Mouse (Mus musculus) CH12.LX (cell line): Measurements from ENCODE around the gene Herc1. TPM values are rescaled to one million over a fixed set of nuclear protein-coding genes. Genes with fewer than 3 reads are reported as not detected.

Experiments
- DNase-seq: peaks from one replicate; pipeline ENCODE4 v3.0.0-alpha.2; 2013; ENCODE audit errors: extremely low read depth
- H3K27ac ChIP-seq: 2 replicates; pipeline ENCODE4 v1.5.1; 2012; ENCODE audit warnings: low read depth, mild to moderate bottlenecking, control low read depth, moderate library complexity; ENCODE audit not compliant: insufficient read depth
- H3K27me3 ChIP-seq: replicated peaks from 2 replicates; pipeline ENCODE3; 2012; ENCODE audit warnings: inconsistent platforms
- H3K36me3 ChIP-seq, 2 experiments: replicated peaks in 1 of 2; 2 replicates each; pipeline versions ENCODE3 to v1.6.1; 2012; ENCODE audit warnings: inconsistent platforms in 1 of 2, low read length in 1 of 2, mild to moderate bottlenecking in 1 of 2, mixed read lengths in 1 of 2, moderate library complexity in 1 of 2; ENCODE audit not compliant: control insufficient read depth in 1 of 2, insufficient read depth in 1 of 2
- H3K4me1 ChIP-seq, 2 experiments: 2 replicates each; pipeline ENCODE4 v1.6.1; 2012; ENCODE audit warnings: inconsistent platforms in 1 of 2, moderate library complexity in 1 of 2; ENCODE audit not compliant: insufficient read depth in 2 of 2, control insufficient read depth in 1 of 2
- H3K4me2 ChIP-seq: 2 replicates; pipeline ENCODE4 v1.6.1; 2012; ENCODE audit warnings: low read depth, mild to moderate bottlenecking, control low read depth; ENCODE audit not compliant: poor library complexity, insufficient read depth, severe bottlenecking
- H3K4me3 ChIP-seq, 3 experiments: fragments of 150-350 bp in 1 of 3; sonication (generic) in 1 of 3; replicated peaks in 1 of 3; 2 replicates each; pipeline versions ENCODE3 to v1.5.1; 2011 to 2012; ENCODE audit warnings: low read depth in 2 of 3, low read length in 2 of 3, mild to moderate bottlenecking in 2 of 3, moderate library complexity in 2 of 3, control low read depth in 1 of 3, improper control_type of control experiment in 1 of 3, inconsistent platforms in 1 of 3, mixed read lengths in 1 of 3; ENCODE audit not compliant: poor library complexity in 1 of 3
- H3K79me2 ChIP-seq: replicated peaks from 2 replicates; pipeline ENCODE4 v1.6.1; 2012; ENCODE audit warnings: mild to moderate bottlenecking, moderate library complexity; ENCODE audit not compliant: control insufficient read depth, poor library complexity, insufficient read depth, severe bottlenecking; ENCODE audit errors: extremely low read depth
- H3K9ac ChIP-seq: 2 replicates; pipeline ENCODE4 v1.6.1; 2012; ENCODE audit warnings: low read depth, mild to moderate bottlenecking, control low read depth, moderate library complexity; ENCODE audit not compliant: insufficient read depth
- H3K9me3 ChIP-seq: replicated peaks from 2 replicates; pipeline ENCODE3; 2012; ENCODE audit warnings: low read length, inconsistent platforms, mixed read lengths
- CHD2 ChIP-seq: IDR thresholded peaks from 2 replicates; pipeline ENCODE4 v1.6.1; 2011; ENCODE audit warnings: low read length, improper control_type of control experiment
- CTCF ChIP-seq, 2 experiments: IDR thresholded peaks in 1 of 2; conservative IDR thresholded peaks in 1 of 2; 2 replicates each; pipeline ENCODE4 v1.5.1; 2011 to 2012; ENCODE audit warnings: low read depth in 2 of 2, low read length in 2 of 2, improper control_type of control experiment in 1 of 2, inconsistent platforms in 1 of 2, mild to moderate bottlenecking in 1 of 2, moderate library complexity in 1 of 2
- E2F4 ChIP-seq: IDR thresholded peaks from 2 replicates; pipeline ENCODE4 v1.6.1; 2011; ENCODE audit warnings: low read depth, low read length, improper control_type of control experiment; ENCODE audit not compliant: insufficient replicate concordance
- ELF1 ChIP-seq: IDR thresholded peaks from 2 replicates; pipeline ENCODE4 v1.6.1; 2014; ENCODE audit warnings: low read depth, mild to moderate bottlenecking, inconsistent platforms, low read length, improper control_type of control experiment
- EP300 ChIP-seq: IDR thresholded peaks from 2 replicates; pipeline ENCODE4 v1.6.1; 2011; ENCODE audit warnings: low read length, improper control_type of control experiment
- GABPA ChIP-seq: IDR thresholded peaks from 2 replicates; pipeline ENCODE4 v1.6.1; 2012; ENCODE audit warnings: low read depth, low read length, improper control_type of control experiment, inconsistent platforms; ENCODE audit not compliant: insufficient replicate concordance
- KAT2A ChIP-seq: IDR thresholded peaks from 2 replicates; pipeline ENCODE4 v1.6.1; 2012; ENCODE audit warnings: low read length, improper control_type of control experiment, inconsistent platforms; ENCODE audit not compliant: insufficient replicate concordance
- MAFK ChIP-seq: IDR thresholded peaks from 2 replicates; pipeline ENCODE4 v1.6.1; 2011; ENCODE audit warnings: low read length, improper control_type of control experiment; ENCODE audit not compliant: insufficient replicate concordance
- MAZ ChIP-seq: IDR thresholded peaks from 2 replicates; pipeline ENCODE4 v1.6.1; 2012; ENCODE audit warnings: low read depth, mild to moderate bottlenecking, inconsistent platforms, low read length, improper control_type of control experiment, moderate library complexity
- MEF2A ChIP-seq: IDR thresholded peaks from 2 replicates; pipeline ENCODE4 v1.6.1; 2014; ENCODE audit warnings: low read depth, mild to moderate bottlenecking, inconsistent platforms, low read length, improper control_type of control experiment, borderline replicate concordance
- MXI1 ChIP-seq: IDR thresholded peaks from 2 replicates; pipeline ENCODE4 v1.6.1; 2011; ENCODE audit warnings: mild to moderate bottlenecking, low read depth, low read length, improper control_type of control experiment
- MYC ChIP-seq: IDR thresholded peaks from 2 replicates; pipeline ENCODE4 v1.6.1; 2011; ENCODE audit warnings: low read depth, mild to moderate bottlenecking, improper control_type of control experiment, low read length
- NRF1 ChIP-seq: IDR thresholded peaks from 2 replicates; pipeline ENCODE4 v1.6.1; 2014; ENCODE audit warnings: low read depth, mild to moderate bottlenecking, inconsistent platforms, low read length, improper control_type of control experiment, moderate library complexity
- POLR2A ChIP-seq: IDR thresholded peaks from 2 replicates; pipeline ENCODE4 v1.6.1; 2011; ENCODE audit warnings: low read depth, mild to moderate bottlenecking, improper control_type of control experiment, low read length
- POLR2AphosphoS2 ChIP-seq: IDR thresholded peaks from 2 replicates; pipeline ENCODE4 v1.6.1; 2011; ENCODE audit warnings: low read depth, low read length, improper control_type of control experiment
- RAD21 ChIP-seq: IDR thresholded peaks from 2 replicates; pipeline ENCODE4 v1.6.1; 2011; ENCODE audit warnings: low read depth, mild to moderate bottlenecking, low read length, improper control_type of control experiment, moderate library complexity
- RCOR1 ChIP-seq: conservative IDR thresholded peaks from 2 replicates; pipeline ENCODE4 v1.6.1; 2012; ENCODE audit warnings: low read depth, mild to moderate bottlenecking, inconsistent platforms, low read length, improper control_type of control experiment
- SIN3A ChIP-seq: IDR thresholded peaks from 2 replicates; pipeline ENCODE4 v1.6.1; 2012; ENCODE audit warnings: low read length, improper control_type of control experiment, inconsistent platforms
- SMC3 ChIP-seq: IDR thresholded peaks from 2 replicates; pipeline ENCODE4 v1.6.1; 2011; ENCODE audit warnings: low read depth, low read length, improper control_type of control experiment
- TCF12 ChIP-seq: IDR thresholded peaks from 2 replicates; pipeline ENCODE4 v1.6.1; 2014; ENCODE audit warnings: low read depth, mild to moderate bottlenecking, inconsistent platforms, low read length, improper control_type of control experiment
- UBTF ChIP-seq: IDR thresholded peaks from 2 replicates; pipeline ENCODE4 v1.6.1; 2012; ENCODE audit warnings: low read depth, mild to moderate bottlenecking, inconsistent platforms, low read length, improper control_type of control experiment, moderate library complexity
- ZMIZ1 ChIP-seq: IDR thresholded peaks from 2 replicates; pipeline ENCODE4 v1.6.1; 2012; ENCODE audit warnings: low read depth, mild to moderate bottlenecking, inconsistent platforms, low read length, improper control_type of control experiment
- ZNF384 ChIP-seq: IDR thresholded peaks from 2 replicates; pipeline ENCODE4 v1.6.1; 2012; ENCODE audit warnings: low read depth, low read length, improper control_type of control experiment, inconsistent platforms
- dilution Hi-C: fragments of 300-500 bp; cut with MboI; formaldehyde crosslinking; loops from 2 replicates; pipeline ENCODE4 v1.14.3; 2020; ENCODE audit warnings: low sequenced_read_pairs; ENCODE audit not compliant: extremely low pct_unique_long_range_greater_than_20kb, extremely low pct_ligation_motif_present
- in situ Hi-C: fragments of 300-500 bp; cut with MboI; formaldehyde crosslinking; loops from 3 replicates; pipeline ENCODE4 v1.14.3; 2019; ENCODE audit warnings: low sequenced_read_pairs, low pct_ligation_motif_present, low pct_unique_long_range_greater_than_20kb, mixed read lengths
- polyA plus RNA-seq: library from polyadenylated mRNA; unstranded; fragments of >175 nt; gene quantifications from 2 replicates; pipeline ENCODE4 v1.2.1, GENCODE M21; 2012; ENCODE audit warnings: low read depth; ENCODE audit not compliant: insufficient read length
- total RNA-seq, 2 experiments: library from RNA; depleted of rRNA; stranded (reverse); fragments of 300-350 nt in 1 of 2; fragments of >200 nt in 1 of 2; gene quantifications; 2 replicates each; pipeline ENCODE4 v1.2.3; 2012 to 2014

The Herc1 gene
- total and polyA plus RNA-seq, 3 experiments: 33.2 to 45.2 (median 42.1) TPM

GRCm38 (mm10) chr9:66370847-66371246 is 20.6 kb downstream of the Herc1 start:
- peaks cover 14 to 26% of the 10 kb centered on the region in 2 experiments for H3K36me3 ChIP-seq
- H3K27ac ChIP-seq: no peak overlapping the region
- peaks cover 4% of the 10 kb centered on the region for H3K9me3 ChIP-seq
- peak overlapping the region; percentile 36; the same call in 1 of the 2 replicates for H3K4me2 ChIP-seq
- TF ChIP-seq MYC (no peak), RCOR1 (0 out of 2 replicates have a peak, but pooled peaks have one; percentile 21), EP300 (peak; percentile 61; the same call in 1 of the 2 replicates)
- H3K4me3 ChIP-seq: no peak overlapping the region
- in situ Hi-C loops (no loop called here), dilution Hi-C loops (no loop called here)
- no peak overlapping the region for H3K9ac ChIP-seq
- peaks cover 52% of the 10 kb centered on the region for H3K79me2 ChIP-seq
- peaks cover 7 to 62% of the 10 kb centered on the region in 2 experiments for H3K4me1 ChIP-seq
- no peaks in the 10 kb centered on the region for H3K27me3 ChIP-seq
- no peak for DNase-seq

GRCm38 (mm10) chr9:66373432-66373831 is 23.2 kb downstream of the Herc1 start:
- H3K4me1 ChIP-seq: peaks cover 7 to 63% of the 10 kb centered on the region in 2 experiments
- no peak for DNase-seq
- no peaks in the 10 kb centered on the region for H3K27me3 ChIP-seq
- no peak for TF ChIP-seq ELF1
- no peak for TF ChIP-seq RCOR1
- TF ChIP-seq UBTF: no peak
- peak in 1 of 2 experiments; percentile 35; a peak in 2 of 4 replicates for TF ChIP-seq CTCF (conservative IDR thresholded peaks at IDR 0.05 in 1 of 2, IDR thresholded peaks at IDR 0.05 in 1 of 2; ENCODE audit: low read depth in 2 of 2, low read length in 2 of 2)
- TF ChIP-seq MEF2A: no peak
- peak; percentile 8; the same call in 1 of the 2 replicates for TF ChIP-seq SMC3
- no peak for TF ChIP-seq NRF1
- TF ChIP-seq TCF12: no peak
- peak; percentile 4 for TF ChIP-seq RAD21
- TF ChIP-seq E2F4: no peak
- TF ChIP-seq MAZ: no peak
- TF ChIP-seq ZNF384: no peak
- no peak for TF ChIP-seq MAFK
- TF ChIP-seq GABPA: no peak
- TF ChIP-seq MXI1: no peak
- TF ChIP-seq SIN3A: no peak
- TF ChIP-seq POLR2A: no peak
- no peak for TF ChIP-seq ZMIZ1
- no peak for TF ChIP-seq CHD2
- TF ChIP-seq KAT2A: no peak
- no peak for TF ChIP-seq POLR2AphosphoS2
- TF ChIP-seq, all 38 proteins: peak for 3
- no peak overlapping the region for H3K4me3 ChIP-seq
- H3K36me3 ChIP-seq: peaks cover 14 to 39% of the 10 kb centered on the region in 2 experiments
- no peak overlapping the region for H3K9ac ChIP-seq
- H3K27ac ChIP-seq: no peak overlapping the region
- peaks cover 4% of the 10 kb centered on the region for H3K9me3 ChIP-seq
- H3K4me2 ChIP-seq: no peak overlapping the region
- dilution Hi-C loops: no loop called here
- in situ Hi-C loops: no loop called here
- peaks cover 40% of the 10 kb centered on the region for H3K79me2 ChIP-seq
